7 mouse cellular contexts compared by ENCODE assay signal in genomic region chr1:157410937-157411336, GRCm38 (mm10). TPM values are rescaled to one million over a fixed set of nuclear protein-coding genes. Genes with fewer than 3 reads are reported as not detected.
DNase-seq lines count a peak whose midpoint lies in the region; ATAC-seq and TF ChIP-seq lines count a peak whose summit lies in the region.

No protein-coding gene starts in this region.

- peak overlapping the region; percentile 87 for H3K4me2 ChIP-seq in lung, embryonic 15.5 days
- H3K4me2 ChIP-seq in embryonic facial prominence, embryonic 12.5 days (replicated peaks) = peak overlapping the region; percentile 85
- H3K4me2 ChIP-seq in intestine, embryonic 16.5 days (ENCODE audit: low read depth, low read length) = peak overlapping the region; percentile 81

- H3K27ac ChIP-seq in lung, embryonic 15.5 days = 0 out of 2 replicates have a peak overlapping the region, but pooled peaks have one; percentile 96
- H3K27ac ChIP-seq in embryonic facial prominence, embryonic 12.5 days = no peak overlapping the region
- H3K27ac ChIP-seq in intestine, embryonic 16.5 days (ENCODE audit: low read length) = no peak overlapping the region
- H3K27ac ChIP-seq in olfactory bulb, adult 2 months (ENCODE audit: insufficient read depth, low read depth, low read length) = 0 out of 2 replicates have a peak overlapping the region, but pooled peaks have one; percentile 26

- TF ChIP-seq CTCF in olfactory bulb, adult 2 months (IDR thresholded peaks at IDR 0.05; ENCODE audit: insufficient read depth, low read depth, low read length) = no peak

- H3K4me3 ChIP-seq in lung, embryonic 15.5 days = peak overlapping the region; percentile 91
- peak overlapping the region; percentile 95 for H3K4me3 ChIP-seq in embryonic facial prominence, embryonic 12.5 days
- peak overlapping the region; percentile 92 for H3K4me3 ChIP-seq in intestine, embryonic 16.5 days (ENCODE audit: low read length)
- peak overlapping the region; percentile 99 for H3K4me3 ChIP-seq in olfactory bulb, adult 2 months (ENCODE audit: insufficient read depth, low read depth, low read length)

- H3K9me3 ChIP-seq in lung, embryonic 15.5 days = no peaks in the 10 kb centered on the region
- H3K9me3 ChIP-seq in embryonic facial prominence, embryonic 12.5 days = no peaks in the 10 kb centered on the region
- no peaks in the 10 kb centered on the region for H3K9me3 ChIP-seq in intestine, embryonic 16.5 days (ENCODE audit: control insufficient read depth, low read length)

- peak overlapping the region; percentile 69; the same call in 1 of the 2 replicates for H3K9ac ChIP-seq in lung, embryonic 15.5 days
- H3K9ac ChIP-seq in embryonic facial prominence, embryonic 12.5 days = no peak overlapping the region
- H3K9ac ChIP-seq in intestine, embryonic 16.5 days (ENCODE audit: low read depth, low read length) = peak overlapping the region; percentile 85; the same call in 1 of the 2 replicates

- TF ChIP-seq POLR2A in olfactory bulb, adult 2 months (IDR thresholded peaks at IDR 0.05; ENCODE audit: insufficient read depth, low read depth, low read length) = no peak

- DNase-seq in lung, postnatal 36 days = no peak
- DNase-seq in urinary bladder, postnatal 4 days (ENCODE audit: low spot score in 2 of 2) = no peak
- DNase-seq in gastrocnemius, postnatal 10 days = no peak

- no peaks in the 10 kb centered on the region for H3K27me3 ChIP-seq in lung, embryonic 15.5 days
- H3K27me3 ChIP-seq in embryonic facial prominence, embryonic 12.5 days = no peaks in the 10 kb centered on the region
- no peaks in the 10 kb centered on the region for H3K27me3 ChIP-seq in intestine, embryonic 16.5 days (replicated peaks; ENCODE audit: control insufficient read depth, insufficient read depth, low read length)

- no peaks in the 10 kb centered on the region for H3K36me3 ChIP-seq in lung, embryonic 15.5 days
- no peaks in the 10 kb centered on the region for H3K36me3 ChIP-seq in embryonic facial prominence, embryonic 12.5 days
- no peaks in the 10 kb centered on the region for H3K36me3 ChIP-seq in intestine, embryonic 16.5 days (ENCODE audit: control insufficient read depth, insufficient read depth, low read length)

- 17% methylated on average over 8 of the region's 8 CpGs for WGBS in lung, embryonic 15.5 days
- WGBS in embryonic facial prominence, embryonic 12.5 days = 12% methylated on average over 8 of the region's 8 CpGs
- 17% methylated on average over 8 of the region's 8 CpGs for WGBS in intestine, embryonic 16.5 days
- whole genome bisulfite sequencing in olfactory bulb, adult 2 months = 4% methylated on average over 8 of the region's 8 CpGs

- no peak for ATAC-seq in lung, embryonic 15.5 days (ENCODE audit: borderline replicate concordance, extremely low read depth, low FRiP score, low TSS enrichment)
- ATAC-seq in embryonic facial prominence, embryonic 12.5 days (ENCODE audit: insufficient number of reproducible peaks, insufficient read depth, low FRiP score, low TSS enrichment) = no peak
- no peak for ATAC-seq in intestine, embryonic 16.5 days

- peaks cover 21% of the 10 kb centered on the region for H3K4me1 ChIP-seq in lung, embryonic 15.5 days
- 0 out of 2 replicates have a peak, but pooled peaks cover 8% of the 10 kb centered on the region for H3K4me1 ChIP-seq in embryonic facial prominence, embryonic 12.5 days
- no peaks in the 10 kb centered on the region; the same call in 1 of the 2 replicates for H3K4me1 ChIP-seq in intestine, embryonic 16.5 days (ENCODE audit: control insufficient read depth, insufficient read depth, low read length)
- H3K4me1 ChIP-seq in olfactory bulb, adult 2 months (ENCODE audit: control insufficient read depth, insufficient read depth, low read length) = no peaks in the 10 kb centered on the region

RNA-seq across cellular contexts. Expression of gene Rasal2, which starts 1.5 kb away (rescaled TPM):
- polyA plus RNA-seq in lung, embryonic 15.5 days (2015; fragmentation: Nextera tagmentation; extraction: Ambion mirVana) = 8.9 and 9.5 TPM in 2 replicates
- polyA plus RNA-seq in embryonic facial prominence, embryonic 12.5 days (2016; fragmentation: Nextera tagmentation; extraction: Ambion mirVana) = 15.8 and 16.2 TPM in 2 replicates
- 4.0 TPM in 2 replicates for polyA plus RNA-seq in intestine, embryonic 16.5 days (2015; fragmentation: Nextera tagmentation; extraction: Ambion mirVana)
- not detected in 2 replicates for polyA plus RNA-seq in olfactory bulb, adult 2 months (2012; ENCODE audit: insufficient read depth, insufficient read length, low replicate concordance, missing spikeins)
- 10 to 100 TPM; 13.1 to 17.4 TPM for total RNA-seq in gastrocnemius, postnatal 10 days (2021)

RNA-seq across cellular contexts. Expression of gene Cryzl2, which starts 47.4 kb away (rescaled TPM):
- 11.4 and 13.4 TPM in 2 replicates for polyA plus RNA-seq in lung, embryonic 15.5 days (2015; fragmentation: Nextera tagmentation; extraction: Ambion mirVana)
- polyA plus RNA-seq in embryonic facial prominence, embryonic 12.5 days (2016; fragmentation: Nextera tagmentation; extraction: Ambion mirVana) = 8.5 and 11.0 TPM in 2 replicates
- polyA plus RNA-seq in intestine, embryonic 16.5 days (2015; fragmentation: Nextera tagmentation; extraction: Ambion mirVana) = 12.7 and 13.1 TPM in 2 replicates
- not detected in 2 replicates for polyA plus RNA-seq in olfactory bulb, adult 2 months (2012; ENCODE audit: insufficient read depth, insufficient read length, low replicate concordance, missing spikeins)
- total RNA-seq in gastrocnemius, postnatal 10 days (2021) = 1 to 10 TPM; 2.8 to 3.9 TPM

Comparison
In these comparisons a context has a peak if more than half of its experiments do, and no peak if none do; other contexts are left out.
1. H3K27ac ChIP-seq: peak in lung, embryonic 15.5 days (single experiment) and olfactory bulb, adult 2 months (single experiment); none in embryonic facial prominence, embryonic 12.5 days (single experiment) and intestine, embryonic 16.5 days (single experiment).
2. Peak in every context shown above with its lines, with median percentiles within 50 percentile points of each other: H3K4me2 ChIP-seq and H3K4me3 ChIP-seq.